In genomic region chr2:127346334-127346733, GRCm38 (mm10) we compare ENCODE assay signal across 12 mouse cellular contexts. TPM values are rescaled to one million over a fixed set of nuclear protein-coding genes. Genes with fewer than 3 reads are reported as not detected.
DNase-seq lines count a peak whose midpoint lies in the region; ATAC-seq lines count a peak whose summit lies in the region.
"Had no signal": no experiment of that assay in that cellular context is flagged by ENCODE, and none has a peak within 500 bp of the region (broad histone marks: within the 10 kb centered on the region; RNA-seq: fewer than 3 reads in every experiment).

No protein-coding gene starts in this region.

- 79% methylated on average over 1 of the region's 1 CpGs for WGBS in kidney, embryonic 14.5 days

- 0 out of 2 replicates have a peak, but pooled peaks have one; percentile 46 for ATAC-seq in kidney, embryonic 14.5 days (ENCODE audit: low FRiP score, low TSS enrichment)

- H3K4me2 ChIP-seq in kidney, embryonic 14.5 days (replicated peaks; ENCODE audit: low read depth, low read length) = no peak overlapping the region
- H3K4me2 ChIP-seq: hindbrain, embryonic 14.5 days; limb, embryonic 13.5 days had no signal

- no peak overlapping the region for H3K4me3 ChIP-seq in kidney, embryonic 14.5 days (ENCODE audit: low read length)
- H3K4me3 ChIP-seq: limb, embryonic 13.5 days had no signal

- no peak overlapping the region for H3K27ac ChIP-seq in kidney, embryonic 14.5 days (ENCODE audit: low read depth, low read length)
- H3K27ac ChIP-seq: hindbrain, embryonic 14.5 days; limb, embryonic 13.5 days; macrophage had no signal

- no peaks in the 10 kb centered on the region for H3K27me3 ChIP-seq in kidney, embryonic 14.5 days (ENCODE audit: control insufficient read depth, insufficient read depth, low read length)
- H3K27me3 ChIP-seq: limb, embryonic 13.5 days had no signal

- H3K9ac ChIP-seq in kidney, embryonic 14.5 days (ENCODE audit: low read depth, low read length) = no peak overlapping the region
- H3K9ac ChIP-seq: hindbrain, embryonic 14.5 days; limb, embryonic 13.5 days had no signal

- H3K4me1 ChIP-seq in kidney, embryonic 14.5 days (ENCODE audit: control insufficient read depth, insufficient read depth, low read length) = no peaks in the 10 kb centered on the region
- H3K4me1 ChIP-seq: limb, embryonic 13.5 days had no signal

- H3K9me3 ChIP-seq in kidney, embryonic 14.5 days (ENCODE audit: control insufficient read depth, low read length) = no peaks in the 10 kb centered on the region
- H3K9me3 ChIP-seq: limb, embryonic 13.5 days had no signal

- DNase-seq in kidney, adult 11 months = no peak
- peak; percentile 56 for DNase-seq in thymus, postnatal 4 days
- DNase-seq in thymus, adult 18-20 months = no peak
- DNase-seq in adipocyte (ENCODE audit: low spot score) = peak; percentile 15
- no peak for DNase-seq in frontal cortex, postnatal 14 days (ENCODE audit: low spot score in 2 of 2)
- no peak for DNase-seq in right cerebral cortex, adult 2 months (ENCODE audit: low spot score in 2 of 2)
- DNase-seq: layer of hippocampus, adult 9-11 months had no signal

- no peaks in the 10 kb centered on the region for H3K36me3 ChIP-seq in kidney, embryonic 14.5 days (ENCODE audit: control insufficient read depth, insufficient read depth, low read length)
- H3K36me3 ChIP-seq: limb, embryonic 13.5 days had no signal

RNA-seq across cellular contexts. Expression of gene Astl, which starts 7.9 kb away (rescaled TPM):
- not detected in 2 replicates for polyA plus RNA-seq in kidney, embryonic 14.5 days (2014; fragmentation: Nextera tagmentation; extraction: Ambion mirVana)
- polyA plus RNA-seq: frontal cortex, adult 2 months; hindbrain, embryonic 14.5 days; macrophage had no signal

RNA-seq across cellular contexts. Expression of gene Dusp2, which starts 10.4 kb away (rescaled TPM):
- 13.0 and 14.2 TPM in 2 replicates for polyA plus RNA-seq in kidney, embryonic 14.5 days (2014; fragmentation: Nextera tagmentation; extraction: Ambion mirVana)

RNA-seq across cellular contexts. Expression of gene Adra2b, which starts 16.7 kb away (rescaled TPM):
- 0.69 and 1.8 TPM in 2 replicates for polyA plus RNA-seq in kidney, embryonic 14.5 days (2014; fragmentation: Nextera tagmentation; extraction: Ambion mirVana)
- polyA plus RNA-seq: macrophage had no signal

Comparison
In these comparisons a context has a peak if more than half of its experiments do, and no peak if none do; other contexts are left out.
1. DNase-seq: peak in thymus, postnatal 4 days (single experiment) and adipocyte (single experiment); none in kidney, adult 11 months (single experiment), thymus, adult 18-20 months (0 of 2), frontal cortex, postnatal 14 days (0 of 2) and right cerebral cortex, adult 2 months (0 of 2).